Mouse (Mus musculus): ENCODE results near the gene Gbp2b.

Gene Gbp2b

GRCm38 (mm10) chr3:142620956-142621562, 26.4 kb downstream of the Gbp2b start:
- peak in 1 of 2 experiments; percentile 22 for DNase-seq

DNA sequence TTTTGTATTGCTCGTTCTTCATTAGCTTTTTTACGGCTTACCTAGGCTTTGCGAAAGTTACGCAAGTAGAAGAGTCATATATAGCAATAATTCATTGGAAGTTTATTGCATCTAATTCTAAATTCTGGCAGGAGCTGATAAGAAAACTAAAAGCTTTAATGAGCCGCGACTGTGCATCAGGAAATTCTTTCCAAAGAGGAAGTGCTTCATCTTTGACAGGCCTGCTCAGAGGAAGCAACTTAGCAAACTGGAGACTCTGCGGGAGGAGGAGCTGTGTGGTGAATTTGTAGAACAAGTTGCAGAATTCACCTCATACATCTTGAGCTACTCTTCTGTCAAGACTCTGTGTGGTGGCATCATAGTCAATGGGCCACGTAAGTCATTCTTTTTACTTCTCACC, 35.7 kb downstream of the Gbp2b start:
- no peak for DNase-seq

DNA sequence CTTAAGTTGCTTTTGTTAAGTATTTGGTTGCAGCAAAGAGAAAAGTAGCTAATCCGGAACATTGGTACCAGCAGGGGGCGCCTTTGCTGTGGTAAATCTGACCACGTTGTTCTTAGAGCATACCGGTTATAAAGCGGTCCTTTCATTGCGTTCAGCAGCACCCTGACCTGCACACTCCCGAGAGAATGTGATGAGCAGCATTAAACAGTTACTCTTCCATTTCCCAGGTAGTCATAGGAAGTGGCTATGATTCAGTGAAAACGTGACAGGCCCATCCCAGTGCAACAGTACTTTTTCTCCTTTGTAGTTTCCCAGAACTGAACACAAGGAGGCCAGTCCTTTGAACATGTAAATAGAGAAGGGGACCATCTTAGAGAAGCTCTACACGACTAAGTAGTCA, 45.6 kb downstream of the Gbp2b start:
- DNase-seq: peak; percentile 56 to 57

- DNase-seq: peak; percentile 50 to 66
These were observed 51.3 kb downstream of the Gbp2b start for GRCm38 (mm10) chr3:142645949-142646348.

GRCm38 (mm10) chr3:142647836-142648235, 53.2 kb downstream of the Gbp2b start:
- DNase-seq: peak; percentile 15 to 45

DNA sequence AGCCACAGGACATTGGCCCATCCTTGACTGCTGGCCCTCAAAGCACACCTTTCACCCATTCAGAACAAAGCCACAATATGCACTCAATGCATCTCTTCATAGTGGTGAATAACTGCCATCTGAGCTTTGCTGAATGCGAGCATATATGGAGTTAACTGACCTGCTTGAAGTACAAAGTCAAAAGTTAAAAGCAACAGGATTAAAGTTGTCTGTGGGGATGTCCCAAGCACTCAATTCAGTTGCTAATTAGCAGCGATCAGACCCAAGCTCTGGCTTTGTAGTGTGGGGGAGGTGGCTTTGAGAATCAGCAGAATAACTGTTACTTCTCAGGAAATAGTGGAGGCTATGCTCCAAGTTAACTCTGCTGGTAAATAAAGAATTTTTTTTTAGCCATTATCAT, 55.6 kb downstream of the Gbp2b start:
- no peak for DNase-seq

DNA sequence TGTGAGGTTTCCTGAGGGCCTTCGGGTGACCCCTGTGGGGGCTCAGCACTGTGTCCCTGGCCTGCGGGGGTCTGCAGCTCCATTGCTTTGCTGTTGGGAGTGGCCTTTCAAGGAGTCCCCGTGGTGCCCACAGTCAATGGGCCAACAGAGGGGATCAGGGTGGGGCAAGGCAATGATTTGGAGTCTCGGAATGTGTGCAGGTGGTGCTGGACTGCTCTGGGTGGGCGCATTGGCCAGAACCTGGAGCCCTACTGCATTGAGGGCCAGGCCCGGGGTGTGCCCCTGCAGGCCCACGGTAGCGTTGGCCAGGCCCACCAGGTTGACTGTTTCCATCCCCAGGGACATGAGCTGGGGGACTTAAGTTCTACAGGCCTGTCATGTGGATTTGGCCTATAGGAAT, 70.1 kb downstream of the Gbp2b start:
- no peak for DNase-seq
